Mouse (Mus musculus) intestine, embryonic 14.5 days (tissue): Measurements from ENCODE around the gene Cacna1e. TPM values are rescaled to one million over a fixed set of nuclear protein-coding genes. Genes with fewer than 3 reads are reported as not detected.

Source experiments
- ATAC-seq: fragments of 200-750 bp; cut with Nextera tagmentation; replicated peaks from 2 replicates; pipeline ENCODE4 v1.8.0; 2017; ENCODE audit warnings: low read depth, moderate number of reproducible peaks, moderate TSS enrichment, moderate library complexity; ENCODE audit not compliant: low FRiP score, low TSS enrichment
- DNase-seq: peaks from one replicate; pipeline ENCODE4 v3.0.0-alpha.2; 2018; ENCODE audit warnings: low spot score
- H3K27ac ChIP-seq: fragments of 300-500 bp; sonication (generic); 2 replicates; pipeline ENCODE4 v1.5.1; 2014; ENCODE audit warnings: low read depth, mild to moderate bottlenecking, control low read depth
- H3K27me3 ChIP-seq: fragments of 300-500 bp; sonication (generic); replicated peaks from 2 replicates; pipeline ENCODE4 v1.6.1; 2014; ENCODE audit warnings: low read length, control low read depth; ENCODE audit not compliant: control insufficient read depth, insufficient read depth
- H3K36me3 ChIP-seq: fragments of 300-500 bp; sonication (generic); 2 replicates; pipeline ENCODE4 v1.6.1; 2014; ENCODE audit warnings: low read length, control low read depth; ENCODE audit not compliant: control insufficient read depth, insufficient read depth
- H3K4me1 ChIP-seq: fragments of 300-500 bp; sonication (generic); replicated peaks from 2 replicates; pipeline ENCODE4 v1.6.1; 2014; ENCODE audit warnings: low read length, control low read depth, mixed read lengths; ENCODE audit not compliant: control insufficient read depth, insufficient read depth
- H3K4me2 ChIP-seq: fragments of 300-500 bp; sonication (generic); 2 replicates; pipeline ENCODE4 v1.6.1; 2014; ENCODE audit warnings: low read length
- H3K4me3 ChIP-seq: fragments of 300-500 bp; sonication (generic); 2 replicates; pipeline ENCODE4 v1.5.1; 2014; ENCODE audit warnings: low read depth, low read length, control low read depth, mixed read lengths
- H3K9ac ChIP-seq: fragments of 300-500 bp; sonication (generic); 2 replicates; pipeline ENCODE4 v1.6.1; 2014; ENCODE audit warnings: mild to moderate bottlenecking, low read length
- H3K9me3 ChIP-seq: fragments of 300-500 bp; sonication (generic); 2 replicates; pipeline ENCODE4 v1.6.1; 2016; ENCODE audit warnings: low read length, control low read depth; ENCODE audit not compliant: control insufficient read depth
- WGBS: fragments of 180-500 bp; shearing (Covaris S2); extraction: QIAGEN DNeasy Blood & Tissue Kit; methylation state at CpG from one replicate; pipeline ENCODE4 v1.1.7; 2014; 5-methylcytosine and 5-hydroxymethylcytosine counted together
- polyA plus RNA-seq: library from polyadenylated mRNA; unstranded; fragments of >200 nt; fragmentation: Nextera tagmentation; extraction: Ambion mirVana; gene quantifications from 2 replicates; pipeline ENCODE4 v1.2.1, GENCODE M21; 2014

The Cacna1e gene
- polyA plus RNA-seq, 1 experiment from 2014 or later = 2.0 TPM

GRCm38 (mm10) chr1:154726361-154727161, 157.7 kb downstream of the Cacna1e start:
- Histone ChIP-seq H3K4me3 (peak overlapping the region; percentile 39), H3K9me3 (no peaks in the 10 kb centered on the region), H3K27me3 (peaks cover 79% of the 10 kb centered on the region), H3K4me2 (peak overlapping the region; percentile 63), H3K27ac (no peak overlapping the region), H3K4me1 (no peaks in the 10 kb centered on the region), H3K9ac (peak overlapping the region; percentile 7; the same call in 1 of the 2 replicates), H3K36me3 (no peaks in the 10 kb centered on the region)
- DNase-seq = peak; percentile 77
- ATAC-seq = peak; percentile 53
- WGBS = 1% methylated on average over 45 of the region's 45 CpGs

- H3K4me3 ChIP-seq = peak overlapping the region; percentile 39
- H3K27me3 ChIP-seq = peaks cover 77% of the 10 kb centered on the region
- H3K4me1 ChIP-seq = no peaks in the 10 kb centered on the region
- no peak overlapping the region for H3K9ac ChIP-seq
- H3K4me2 ChIP-seq = peak overlapping the region; percentile 63
- no peaks in the 10 kb centered on the region for H3K9me3 ChIP-seq
- no peak; the same call in 1 of the 2 replicates for ATAC-seq
- H3K36me3 ChIP-seq = no peaks in the 10 kb centered on the region
- WGBS = 24% methylated on average over 35 of the region's 35 CpGs
- no peak overlapping the region for H3K27ac ChIP-seq
- DNase-seq = no peak
Observed at GRCm38 (mm10) chr1:154725356-154726320, 158.7 kb downstream of the Cacna1e start.

GRCm38 (mm10) chr1:154723537-154724286, 160.6 kb downstream of the Cacna1e start:
- Histone ChIP-seq H3K27ac (no peak overlapping the region), H3K4me2 (peak overlapping the region; percentile 16), H3K27me3 (peaks cover 66% of the 10 kb centered on the region), H3K9me3 (no peaks in the 10 kb centered on the region), H3K36me3 (no peaks in the 10 kb centered on the region), H3K4me3 (no peak overlapping the region), H3K9ac (no peak overlapping the region), H3K4me1 (no peaks in the 10 kb centered on the region)
- DNase-seq (peak; percentile 71), ATAC-seq (0 out of 2 replicates have a peak, but pooled peaks have one; percentile 38)
- WGBS = 4% methylated on average over 19 of the region's 19 CpGs

- DNase-seq = no peak
- Histone ChIP-seq H3K9me3 (no peaks in the 10 kb centered on the region), H3K4me1 (no peaks in the 10 kb centered on the region), H3K4me3 (no peak overlapping the region), H3K27ac (no peak overlapping the region), H3K9ac (no peak overlapping the region), H3K36me3 (no peaks in the 10 kb centered on the region), H3K27me3 (peaks cover 60% of the 10 kb centered on the region), H3K4me2 (peak overlapping the region; percentile 16)
- WGBS = 41% methylated on average over 6 of the region's 6 CpGs
- no peak for ATAC-seq
Observed at GRCm38 (mm10) chr1:154723078-154723477, 161.2 kb downstream of the Cacna1e start.

GRCm38 (mm10) chr1:154715596-154715995, 168.7 kb downstream of the Cacna1e start:
- no peak overlapping the region for H3K4me2 ChIP-seq
- H3K9ac ChIP-seq = no peak overlapping the region
- DNase-seq (no peak), ATAC-seq (no peak)
- WGBS = 78% methylated on average over 7 of the region's 7 CpGs
- no peak overlapping the region for H3K4me3 ChIP-seq
- no peaks in the 10 kb centered on the region for H3K27me3 ChIP-seq
- H3K4me1 ChIP-seq = no peaks in the 10 kb centered on the region
- H3K36me3 ChIP-seq = no peaks in the 10 kb centered on the region
- H3K27ac ChIP-seq = no peak overlapping the region
- no peaks in the 10 kb centered on the region for H3K9me3 ChIP-seq

GRCm38 (mm10) chr1:154712747-154713146, 171.6 kb downstream of the Cacna1e start:
- ATAC-seq = no peak
- no peak for DNase-seq
- H3K4me3 ChIP-seq = no peak overlapping the region
- H3K27me3 ChIP-seq = no peaks in the 10 kb centered on the region
- H3K4me2 ChIP-seq = no peak overlapping the region
- H3K9me3 ChIP-seq = no peaks in the 10 kb centered on the region
- no peaks in the 10 kb centered on the region for H3K36me3 ChIP-seq
- no peak overlapping the region for H3K9ac ChIP-seq
- 78% methylated on average over 4 of the region's 4 CpGs for WGBS
- H3K4me1 ChIP-seq = no peaks in the 10 kb centered on the region
- H3K27ac ChIP-seq = no peak overlapping the region

GRCm38 (mm10) chr1:154707584-154708290, 176.6 kb downstream of the Cacna1e start:
- Histone ChIP-seq H3K4me1 (peaks cover 3% of the 10 kb centered on the region; the same call in 1 of the 2 replicates), H3K9ac (no peak overlapping the region), H3K27me3 (no peaks in the 10 kb centered on the region), H3K9me3 (no peaks in the 10 kb centered on the region), H3K4me2 (no peak overlapping the region), H3K4me3 (no peak overlapping the region), H3K36me3 (no peaks in the 10 kb centered on the region), H3K27ac (no peak overlapping the region)
- ATAC-seq (no peak), DNase-seq (no peak)
- 89% methylated on average over 4 of the region's 4 CpGs for WGBS
